Mouse (Mus musculus): ENCODE data around the gene Pip5kl1. TPM values are rescaled to one million over a fixed set of nuclear protein-coding genes. Genes with fewer than 3 reads are reported as not detected.
A peak's percentile ranks its signal among the peaks of the same experiment; 100 is the strongest.

The Pip5kl1 gene
- polyA plus RNA-seq, 1 experiment from 2014 or later = 0.50 TPM

DNA sequence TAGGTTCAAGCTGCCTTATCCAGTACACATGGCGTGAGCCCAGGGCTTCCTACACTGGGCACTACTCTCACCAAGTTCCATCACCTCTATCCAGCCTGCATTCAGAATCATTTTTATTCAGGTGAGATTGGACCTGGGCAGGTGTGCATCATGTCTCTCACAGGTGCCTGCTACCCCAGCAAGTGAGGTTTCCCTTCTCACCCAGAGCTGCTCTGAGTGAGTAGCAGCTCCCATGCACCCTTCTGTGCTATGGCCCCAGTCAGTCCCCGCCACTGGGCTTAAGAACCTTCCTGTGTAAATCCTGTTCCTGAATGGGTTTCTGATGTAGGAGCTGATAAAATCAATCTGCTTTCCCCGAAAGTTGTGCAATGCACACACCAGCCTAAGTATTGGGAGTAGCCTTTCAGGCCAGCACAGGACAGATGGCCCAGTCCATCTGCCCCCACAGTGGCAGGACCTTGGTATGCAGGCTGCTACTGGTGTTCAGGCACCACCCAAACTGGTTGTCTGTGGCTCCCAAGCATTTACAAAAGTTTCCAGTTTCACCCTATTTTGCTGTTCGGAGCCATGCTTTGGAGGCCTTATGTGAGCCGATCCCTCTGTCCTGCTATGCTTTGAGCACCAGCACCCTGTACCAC is 49.6 kb downstream of the Pip5kl1 start:
- Histone ChIP-seq H3K4me2 (no peak overlapping the region), H3K4me3 (ENCODE audit: low read depth, low read length) (no peak overlapping the region), H3K36me3 (ENCODE audit: insufficient read depth) (0 out of 2 replicates have a peak, but pooled peaks cover 3% of the 10 kb centered on the region), H3K4me1 (ENCODE audit: insufficient read depth) (peaks cover 42% of the 10 kb centered on the region), H3K27me3 (ENCODE audit: insufficient read depth, low read length) (no peaks in the 10 kb centered on the region), H3K9me3 (ENCODE audit: low read depth, low read length) (no peaks in the 10 kb centered on the region), H3K9ac (0 out of 2 replicates have a peak overlapping the region, but pooled peaks have one; percentile 2), H3K27ac (ENCODE audit: low read depth) (peak overlapping the region; percentile 82)
- no peak for TF ChIP-seq CTCF (IDR thresholded peaks at IDR 0.05; ENCODE audit: low read depth)
- ATAC-seq (ENCODE audit: insufficient read depth) (no peak), DNase-seq (no peak)
- 63% methylated on average over 5 of the region's 5 CpGs for WGBS

- Histone ChIP-seq H3K9me3 (ENCODE audit: low read depth, low read length) (no peaks in the 10 kb centered on the region), H3K36me3 (ENCODE audit: insufficient read depth) (no peaks in the 10 kb centered on the region), H3K4me2 (peak overlapping the region; percentile 58), H3K4me3 (ENCODE audit: low read depth, low read length) (peak overlapping the region; percentile 24), H3K4me1 (ENCODE audit: insufficient read depth) (peaks cover 31% of the 10 kb centered on the region), H3K27me3 (ENCODE audit: insufficient read depth, low read length) (no peaks in the 10 kb centered on the region), H3K27ac (ENCODE audit: low read depth) (peak overlapping the region; percentile 82), H3K9ac (peak overlapping the region; percentile 40)
- peak; percentile 86 for DNase-seq
- 0 out of 2 replicates have a peak, but pooled peaks have one; percentile 26 for TF ChIP-seq CTCF (IDR thresholded peaks at IDR 0.05; ENCODE audit: low read depth)
- ATAC-seq (ENCODE audit: insufficient read depth) = peak; percentile 28; the same call in 1 of the 2 replicates
- 2% methylated on average over 13 of the region's 13 CpGs for WGBS
These were observed 50.7 kb downstream of the Pip5kl1 start for GRCm38 (mm10) chr2:32625212-32625872.

DNA sequence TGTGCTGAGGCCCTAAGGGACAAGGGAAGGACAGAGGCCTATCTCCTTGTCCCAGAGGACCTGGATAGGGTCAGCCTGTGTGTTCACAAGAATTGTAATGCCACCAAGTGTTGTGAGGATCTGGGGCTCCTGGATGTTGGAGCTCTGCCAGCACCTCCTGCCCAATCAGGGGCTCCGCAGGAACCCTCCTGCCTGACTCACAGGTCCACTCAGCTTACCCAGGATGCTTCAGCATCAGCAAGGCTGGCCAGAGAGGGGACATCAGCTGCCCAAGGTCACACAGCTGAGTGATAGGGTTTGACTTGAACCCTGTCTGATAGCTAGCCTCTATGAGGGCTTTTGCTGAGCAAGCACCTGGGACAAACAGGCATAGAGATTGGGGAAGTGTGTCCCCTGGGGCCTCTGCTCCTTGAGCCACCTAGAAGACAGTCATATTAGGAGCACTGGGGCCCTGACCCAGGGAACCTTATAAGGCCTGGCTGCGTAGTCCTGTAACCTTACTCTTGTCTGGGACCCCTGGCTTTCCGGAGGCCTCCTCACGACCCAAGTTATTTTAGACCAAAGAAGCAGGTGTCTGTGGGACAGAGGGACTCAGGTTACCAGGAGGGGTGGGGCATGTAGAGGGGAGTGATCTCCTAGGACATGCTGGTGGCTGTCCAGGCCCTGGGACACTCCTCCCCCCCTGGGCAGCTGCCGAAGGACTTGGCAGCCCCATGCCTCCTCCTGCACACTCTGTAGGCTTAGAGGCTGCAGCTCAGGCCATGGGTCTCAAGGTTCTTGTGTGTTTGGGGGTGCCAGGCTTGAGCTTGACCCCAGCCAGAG is 51.5 kb downstream of the Pip5kl1 start:
- TF ChIP-seq CTCF (IDR thresholded peaks at IDR 0.05; ENCODE audit: low read depth) = no peak
- Histone ChIP-seq H3K36me3 (ENCODE audit: insufficient read depth) (no peaks in the 10 kb centered on the region), H3K9me3 (ENCODE audit: low read depth, low read length) (no peaks in the 10 kb centered on the region), H3K4me2 (peak overlapping the region; percentile 58), H3K4me1 (ENCODE audit: insufficient read depth) (peaks cover 24% of the 10 kb centered on the region), H3K9ac (peak overlapping the region; percentile 40; the same call in 1 of the 2 replicates), H3K27me3 (ENCODE audit: insufficient read depth, low read length) (no peaks in the 10 kb centered on the region), H3K4me3 (ENCODE audit: low read depth, low read length) (no peak overlapping the region), H3K27ac (ENCODE audit: low read depth) (peak overlapping the region; percentile 82)
- DNase-seq (peak; percentile 47), ATAC-seq (ENCODE audit: insufficient read depth) (no peak)
- 29% methylated on average over 5 of the region's 5 CpGs for WGBS

DNA sequence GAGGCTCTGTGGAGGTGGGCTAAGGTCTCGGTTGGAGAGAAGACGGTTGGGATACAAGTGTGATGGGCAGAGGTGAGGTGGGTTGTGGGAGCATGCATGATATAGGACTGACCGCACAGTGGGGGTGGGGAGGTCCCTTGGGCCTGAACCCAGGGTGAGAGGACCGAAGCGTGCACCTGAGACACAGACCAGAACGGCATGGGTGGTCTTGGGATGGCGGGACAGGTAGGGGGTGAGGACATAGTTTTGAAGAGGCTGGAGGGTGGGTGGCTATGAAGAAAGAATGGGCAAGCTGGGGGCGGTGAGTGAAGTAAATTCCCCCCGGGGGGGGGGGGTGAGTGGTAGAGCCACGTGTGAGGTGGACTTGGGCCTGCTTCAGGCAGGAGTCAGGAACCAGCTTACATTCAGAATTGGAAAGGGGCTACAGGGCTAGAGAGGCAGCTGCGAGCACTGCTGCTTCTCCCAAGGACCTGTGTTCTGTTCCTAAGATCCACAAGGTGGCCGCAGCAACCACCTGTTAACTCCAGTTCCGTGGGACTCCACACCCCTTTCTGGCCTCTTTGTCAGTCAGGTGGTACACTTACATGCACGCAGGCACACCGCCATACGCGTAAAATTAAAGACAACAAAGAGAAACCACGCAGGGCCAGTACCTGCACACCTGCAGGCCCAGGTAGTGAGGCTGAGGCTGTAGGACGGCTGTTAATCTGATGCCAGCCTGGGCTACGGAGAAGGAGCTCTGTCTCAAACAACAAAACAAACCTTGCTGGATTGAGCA is 52.9 kb downstream of the Pip5kl1 start:
- Histone ChIP-seq H3K27ac (ENCODE audit: low read depth) (peak overlapping the region; percentile 44; the same call in 1 of the 2 replicates), H3K9ac (peak overlapping the region; percentile 26; the same call in 1 of the 2 replicates), H3K4me2 (no peak overlapping the region), H3K4me3 (ENCODE audit: low read depth, low read length) (no peak overlapping the region), H3K4me1 (ENCODE audit: insufficient read depth) (peaks cover 13% of the 10 kb centered on the region; the same call in 1 of the 2 replicates), H3K27me3 (ENCODE audit: insufficient read depth, low read length) (no peaks in the 10 kb centered on the region), H3K36me3 (ENCODE audit: insufficient read depth) (no peaks in the 10 kb centered on the region), H3K9me3 (ENCODE audit: low read depth, low read length) (no peaks in the 10 kb centered on the region)
- ATAC-seq (ENCODE audit: insufficient read depth) (no peak), DNase-seq (no peak)
- no peak for TF ChIP-seq CTCF (IDR thresholded peaks at IDR 0.05; ENCODE audit: low read depth)
- 62% methylated on average over 20 of the region's 20 CpGs for WGBS

DNA sequence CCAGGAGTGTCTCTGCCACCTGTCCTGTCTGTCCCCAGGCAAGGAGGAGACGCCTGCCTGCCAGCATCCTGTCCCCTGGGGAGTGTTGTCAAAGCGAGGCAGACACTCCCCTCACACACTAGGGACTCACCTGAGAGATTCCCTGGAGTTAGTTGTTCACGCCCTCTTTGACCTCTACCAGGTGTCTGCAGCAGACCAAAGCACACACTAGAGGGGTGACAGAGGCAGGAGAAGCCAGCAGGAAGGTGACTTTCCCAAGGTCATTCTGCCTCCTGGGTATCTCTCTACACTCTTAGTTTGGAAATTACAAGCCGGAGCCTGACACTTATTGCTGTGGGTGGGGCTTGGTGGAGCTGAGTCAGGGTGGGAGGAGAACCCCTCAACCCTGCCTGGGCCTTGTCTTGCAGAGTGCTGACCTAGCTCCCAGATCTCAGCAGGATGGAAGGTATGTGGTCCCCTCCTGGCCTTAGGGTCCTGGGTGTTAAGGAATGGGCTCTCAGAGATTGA is 53.5 kb downstream of the Pip5kl1 start:
- DNase-seq = no peak
- H3K36me3 ChIP-seq (ENCODE audit: insufficient read depth) = no peaks in the 10 kb centered on the region
- H3K4me1 ChIP-seq (ENCODE audit: insufficient read depth) = peaks cover 13% of the 10 kb centered on the region; the same call in 1 of the 2 replicates
- no peak overlapping the region for H3K4me3 ChIP-seq (ENCODE audit: low read depth, low read length)
- ATAC-seq (ENCODE audit: insufficient read depth) = no peak
- H3K9me3 ChIP-seq (ENCODE audit: low read depth, low read length) = no peaks in the 10 kb centered on the region
- peak overlapping the region; percentile 44 for H3K27ac ChIP-seq (ENCODE audit: low read depth)
- TF ChIP-seq CTCF (IDR thresholded peaks at IDR 0.05; ENCODE audit: low read depth) = no peak
- H3K9ac ChIP-seq = peak overlapping the region; percentile 13; the same call in 1 of the 2 replicates
- peak overlapping the region; percentile 13; the same call in 1 of the 2 replicates for H3K4me2 ChIP-seq
- WGBS = 62% methylated on average over 4 of the region's 4 CpGs
- no peaks in the 10 kb centered on the region for H3K27me3 ChIP-seq (ENCODE audit: insufficient read depth, low read length)

- no peak overlapping the region for H3K4me3 ChIP-seq (ENCODE audit: low read depth, low read length)
- TF ChIP-seq CTCF (IDR thresholded peaks at IDR 0.05; ENCODE audit: low read depth) = no peak
- peak; percentile 2; the same call in 1 of the 2 replicates for ATAC-seq (ENCODE audit: insufficient read depth)
- H3K27me3 ChIP-seq (ENCODE audit: insufficient read depth, low read length) = no peaks in the 10 kb centered on the region
- 26% methylated on average over 5 of the region's 5 CpGs for whole genome bisulfite sequencing
- H3K27ac ChIP-seq (ENCODE audit: low read depth) = peak overlapping the region; percentile 44
- H3K4me1 ChIP-seq (ENCODE audit: insufficient read depth) = peaks cover 13% of the 10 kb centered on the region; the same call in 1 of the 2 replicates
- DNase-seq = peak; percentile 55
- peak overlapping the region; percentile 13; the same call in 1 of the 2 replicates for H3K4me2 ChIP-seq
- no peaks in the 10 kb centered on the region for H3K36me3 ChIP-seq (ENCODE audit: insufficient read depth)
- H3K9ac ChIP-seq = no peak overlapping the region
- H3K9me3 ChIP-seq (ENCODE audit: low read depth, low read length) = no peaks in the 10 kb centered on the region
These were observed 54.1 kb downstream of the Pip5kl1 start for GRCm38 (mm10) chr2:32628729-32629128.
